In the genomic region with DNA sequence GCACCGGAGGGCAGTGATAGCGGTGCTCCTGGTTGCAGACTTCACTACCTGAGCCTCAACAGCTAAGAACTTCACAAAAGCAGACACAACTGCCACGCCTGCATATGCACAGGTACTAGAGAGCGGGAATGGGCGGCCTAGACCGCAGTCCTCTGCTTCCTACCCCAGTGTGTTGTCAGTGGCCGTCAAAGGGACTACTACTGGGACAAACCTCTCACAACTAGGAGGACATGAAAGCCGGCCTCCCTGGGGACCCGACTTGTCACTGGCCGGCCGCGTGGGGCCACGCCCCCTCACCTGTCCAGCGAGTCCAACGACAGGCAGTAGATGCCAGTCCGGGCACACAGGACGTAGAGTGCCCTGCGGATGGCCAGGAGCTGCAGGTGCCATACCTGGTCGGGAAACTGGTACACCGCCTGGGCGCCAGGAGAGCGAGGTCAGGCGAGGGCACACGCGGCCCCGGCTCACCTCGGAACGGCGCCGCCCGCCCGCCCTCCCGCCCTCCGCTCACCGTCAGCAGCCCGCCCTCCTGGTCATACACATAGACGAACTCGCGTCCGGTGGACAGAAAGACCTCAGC, we compare ENCODE assay signal across 7 mouse cellular contexts. TPM values are rescaled to one million over a fixed set of nuclear protein-coding genes. Genes with fewer than 3 reads are reported as not detected.
DNase-seq lines count a peak whose midpoint lies in the region; ATAC-seq and TF ChIP-seq lines count a peak whose summit lies in the region.

No protein-coding gene starts in this region.

- peak overlapping the region; percentile 100 for H3K4me2 ChIP-seq in liver, embryonic 14.5 days (ENCODE audit: low read depth)

- no peak for TF ChIP-seq POLR2A in bone marrow, adult 2 months (IDR thresholded peaks at IDR 0.05; ENCODE audit: borderline replicate concordance, control insufficient read depth, low read depth, low read length)

- TF ChIP-seq CTCF in bone marrow, adult 2 months (IDR thresholded peaks at IDR 0.05; ENCODE audit: control insufficient read depth, insufficient read depth, low read length) = no peak
- TF ChIP-seq CTCF in liver, embryonic 14.5 days (IDR thresholded peaks at IDR 0.05; ENCODE audit: low read depth) = no peak

- peak overlapping the region; percentile 82 to 94 for H3K4me3 ChIP-seq in ES-E14 (ENCODE audit: insufficient read depth in 1 of 2, low read depth in 1 of 2, low read length in 2 of 2, poor library complexity in 1 of 2, severe bottlenecking in 1 of 2)
- peak overlapping the region; percentile 93 for H3K4me3 ChIP-seq in bone marrow, adult 2 months (replicated peaks; ENCODE audit: control insufficient read depth, low read depth, low read length)
- H3K4me3 ChIP-seq in forebrain, embryonic 10.5 days = peak overlapping the region; percentile 81
- peak overlapping the region; percentile 70 to 82 for H3K4me3 ChIP-seq in liver, embryonic 14.5 days (ENCODE audit: insufficient read depth in 1 of 2, low read depth in 2 of 2, low read length in 2 of 2)

- no peaks in the 10 kb centered on the region for H3K27me3 ChIP-seq in forebrain, embryonic 10.5 days (ENCODE audit: poor library complexity, severe bottlenecking)
- H3K27me3 ChIP-seq in liver, embryonic 14.5 days (ENCODE audit: control insufficient read depth, insufficient read depth, low read length) = no peaks in the 10 kb centered on the region

- in situ Hi-C loops in ES-E14 (cut with MboI; ENCODE audit: low sequenced_read_pairs in 2 of 2, unreplicated experiment in 2 of 2) = no loop called here

- H3K9me3 ChIP-seq in ES-E14 (ENCODE audit: control insufficient read depth, insufficient read depth, low read depth, low read length) = no peaks in the 10 kb centered on the region
- no peaks in the 10 kb centered on the region for H3K9me3 ChIP-seq in forebrain, embryonic 10.5 days
- no peaks in the 10 kb centered on the region for H3K9me3 ChIP-seq in liver, embryonic 14.5 days (ENCODE audit: control insufficient read depth, low read length)

- 1% methylated on average over 40 of the region's 40 CpGs for WGBS in bone marrow, adult 2 months
- 3% methylated on average over 40 of the region's 40 CpGs for WGBS in forebrain, embryonic 10.5 days
- WGBS in liver, embryonic 14.5 days (ENCODE audit: insufficient replicate concordance) = 3% methylated on average over 40 of the region's 40 CpGs

- no peak overlapping the region for H3K27ac ChIP-seq in ES-E14 (ENCODE audit: insufficient read depth, low read depth, low read length, poor library complexity, severe bottlenecking)
- H3K27ac ChIP-seq in bone marrow, adult 2 months (ENCODE audit: control insufficient read depth, insufficient read depth, low read depth, low read length, poor library complexity) = peak overlapping the region; percentile 58; the same call in 1 of the 2 replicates
- peak overlapping the region; percentile 87 for H3K27ac ChIP-seq in forebrain, embryonic 10.5 days
- no peak overlapping the region for H3K27ac ChIP-seq in liver, embryonic 14.5 days

- H3K9ac ChIP-seq in ES-E14 (ENCODE audit: insufficient read depth, low read depth, low read length, poor library complexity, severe bottlenecking) = peak overlapping the region; percentile 77
- H3K9ac ChIP-seq in liver, embryonic 14.5 days (replicated peaks) = peak overlapping the region; percentile 72

- TF ChIP-seq EP300 in liver, embryonic 14.5 days (IDR thresholded peaks at IDR 0.05; ENCODE audit: low read depth) = no peak

- H3K36me3 ChIP-seq in ES-E14 (ENCODE audit: control insufficient read depth, insufficient read depth, low read length, poor library complexity, severe bottlenecking) = peaks cover 38% of the 10 kb centered on the region
- peaks cover 76% of the 10 kb centered on the region for H3K36me3 ChIP-seq in forebrain, embryonic 10.5 days (replicated peaks)
- peaks cover 19% of the 10 kb centered on the region for H3K36me3 ChIP-seq in liver, embryonic 14.5 days (replicated peaks; ENCODE audit: control insufficient read depth, insufficient read depth, low read depth)

- H3K4me1 ChIP-seq in ES-E14 (ENCODE audit: control insufficient read depth in 2 of 2, insufficient read depth in 2 of 2, low read length in 2 of 2, poor library complexity in 1 of 2) = peaks cover 0 to 8% of the 10 kb centered on the region in 2 experiments; a peak in 1 of 4 replicates
- no peaks in the 10 kb centered on the region; the same call in 1 of the 2 replicates for H3K4me1 ChIP-seq in bone marrow, adult 2 months (ENCODE audit: control insufficient read depth, insufficient read depth, low read length)
- peaks cover 30% of the 10 kb centered on the region for H3K4me1 ChIP-seq in forebrain, embryonic 10.5 days
- peaks cover 9 to 11% of the 10 kb centered on the region in 2 experiments for H3K4me1 ChIP-seq in liver, embryonic 14.5 days (replicated peaks; ENCODE audit: control insufficient read depth in 2 of 2, insufficient read depth in 2 of 2, low read length in 1 of 2)

- peak; percentile 64 for ATAC-seq in liver, embryonic 14.5 days (ENCODE audit: insufficient read depth)

- DNase-seq in ES-E14 (ENCODE audit: low read depth, low spot score) = no peak
- peak; percentile 37 for DNase-seq in forebrain, embryonic 10.5 days (ENCODE audit: extremely low spot score, low spot score)
- DNase-seq in induced T-regulatory cell, adult 2 months (ENCODE audit: low read depth) = peak; percentile 55
- DNase-seq in liver, embryonic 14.5 days (ENCODE audit: low read depth in 3 of 3, low spot score in 3 of 3) = no peak
- peak; percentile 51 for DNase-seq in naive thymus-derived CD4-positive, alpha-beta T cell, adult 2 months (ENCODE audit: low read depth)
- DNase-seq in yolk sac, embryonic 10.5 days (ENCODE audit: low spot score) = no peak

TF ChIP-seq in ES-E14, 5 proteins besides CTCF, POLR2A, EP300 and RAD21:
- TF ChIP-seq HCFC1 (IDR thresholded peaks at IDR 0.05; ENCODE audit: borderline replicate concordance, insufficient read depth, low read length) (no peak), MAFK (IDR thresholded peaks at IDR 0.05; ENCODE audit: insufficient read depth, low read depth, low read length) (no peak), ZNF384 (IDR thresholded peaks at IDR 0.05; ENCODE audit: low read depth, low read length) (no peak), CHD2 (IDR thresholded peaks at IDR 0.05; ENCODE audit: low read depth, low read length) (no peak), ZC3H11A (IDR thresholded peaks at IDR 0.05; ENCODE audit: borderline replicate concordance, low read depth, low read length) (no peak)

RNA-seq across cellular contexts. Expression of a gene that starts 0.4 kb away (rescaled TPM):
- total RNA-seq in ES-E14 (2012; rRNA removed) = 27.2 and 30.0 TPM in 2 replicates
- polyA plus RNA-seq in bone marrow, adult 2 months (2011; ENCODE audit: insufficient read depth, insufficient read length, low replicate concordance, missing spikeins) = 3.1 and 10.9 TPM in 2 replicates
- polyA plus RNA-seq in forebrain, embryonic 10.5 days (2016; fragmentation: Nextera tagmentation; extraction: Ambion mirVana) = 33.8 and 36.0 TPM in 2 replicates
- polyA plus RNA-seq in liver, embryonic 14.5 days (2012; rRNA removed) = 5.3 and 6.3 TPM in 2 replicates
- 4.5 and 5.4 TPM in 2 replicates for polyA plus RNA-seq in liver, embryonic 14.5 days (2014; fragmentation: Nextera tagmentation; extraction: Ambion mirVana)

RNA-seq across cellular contexts. Expression of a gene that starts 16.8 kb away (rescaled TPM):
- total RNA-seq in ES-E14 (2012; rRNA removed) = 0.31 and 0.42 TPM in 2 replicates
- not detected in 2 replicates for polyA plus RNA-seq in bone marrow, adult 2 months (2011; ENCODE audit: insufficient read depth, insufficient read length, low replicate concordance, missing spikeins)
- polyA plus RNA-seq in forebrain, embryonic 10.5 days (2016; fragmentation: Nextera tagmentation; extraction: Ambion mirVana) = 0.32 TPM in 1 of 2 replicates, not detected in the other
- not detected in 2 replicates for polyA plus RNA-seq in liver, embryonic 14.5 days (2012; rRNA removed)
- polyA plus RNA-seq in liver, embryonic 14.5 days (2014; fragmentation: Nextera tagmentation; extraction: Ambion mirVana) = not detected in 2 replicates

RNA-seq across cellular contexts. Expression of a gene that starts 29.8 kb away (rescaled TPM):
- total RNA-seq in ES-E14 (2012; rRNA removed) = 1,716 and 2,367 TPM in 2 replicates
- 387 and 760 TPM in 2 replicates for polyA plus RNA-seq in bone marrow, adult 2 months (2011; ENCODE audit: insufficient read depth, insufficient read length, low replicate concordance, missing spikeins)
- 2,559 and 2,733 TPM in 2 replicates for polyA plus RNA-seq in forebrain, embryonic 10.5 days (2016; fragmentation: Nextera tagmentation; extraction: Ambion mirVana)
- 256 and 265 TPM in 2 replicates for polyA plus RNA-seq in liver, embryonic 14.5 days (2012; rRNA removed)
- 451 and 544 TPM in 2 replicates for polyA plus RNA-seq in liver, embryonic 14.5 days (2014; fragmentation: Nextera tagmentation; extraction: Ambion mirVana)

RNA-seq across cellular contexts. Expression of a gene that starts 59.4 kb away (rescaled TPM):
- total RNA-seq in ES-E14 (2012; rRNA removed) = 35.6 and 57.7 TPM in 2 replicates
- 30.0 and 30.5 TPM in 2 replicates for polyA plus RNA-seq in bone marrow, adult 2 months (2011; ENCODE audit: insufficient read depth, insufficient read length, low replicate concordance, missing spikeins)
- polyA plus RNA-seq in forebrain, embryonic 10.5 days (2016; fragmentation: Nextera tagmentation; extraction: Ambion mirVana) = 45.9 and 46.9 TPM in 2 replicates
- 17.9 and 21.1 TPM in 2 replicates for polyA plus RNA-seq in liver, embryonic 14.5 days (2012; rRNA removed)
- polyA plus RNA-seq in liver, embryonic 14.5 days (2014; fragmentation: Nextera tagmentation; extraction: Ambion mirVana) = 21.2 and 22.2 TPM in 2 replicates

Comparison
In these comparisons a context has a peak if more than half of its experiments do, and no peak if none do; other contexts are left out.
1. DNase-seq: peak in forebrain, embryonic 10.5 days (single experiment), induced T-regulatory cell, adult 2 months (single experiment) and naive thymus-derived CD4-positive, alpha-beta T cell, adult 2 months (single experiment); none in ES-E14 (single experiment), liver, embryonic 14.5 days (0 of 3) and yolk sac, embryonic 10.5 days (single experiment).
2. H3K27ac ChIP-seq: peak in bone marrow, adult 2 months (single experiment) and forebrain, embryonic 10.5 days (single experiment); none in ES-E14 (single experiment) and liver, embryonic 14.5 days (single experiment).
3. Peak in every context shown above with its lines, with median percentiles within 50 percentile points of each other: H3K4me3 ChIP-seq.